Mouse (Mus musculus): ENCODE results near the gene Map3k4. TPM values are rescaled to one million over a fixed set of nuclear protein-coding genes. Genes with fewer than 3 reads are reported as not detected.
"Not testable (repeated sequence)": the region's sequence is repeated elsewhere in the genome, so short reads cannot be mapped to it uniquely, and the experiment has no call there.

Map3k4 gene
- total RNA-seq, 2 experiments from 2014 or later = 15.4 to 22.5 TPM

GRCm38 (mm10) chr17:12309059-12309458 lies 9.5 kb downstream of the Map3k4 start:
- intact Hi-C loops (cut with DNase I; ENCODE audit: low total_unique reads) = no loop called here

GRCm38 (mm10) chr17:12307251-12308135 lies 11.1 kb downstream of the Map3k4 start:
- intact Hi-C loops (cut with DNase I; ENCODE audit: low total_unique reads) = no loop called here
- DNase-seq = no peak

More at GRCm38 (mm10) chr17:12309059-12309458, 9.5 kb downstream of the Map3k4 start:
- no peak for DNase-seq

GRCm38 (mm10) chr17:12304658-12305057 lies 13.9 kb downstream of the Map3k4 start:
- intact Hi-C loops (cut with DNase I; ENCODE audit: low total_unique reads) = no loop called here

GRCm38 (mm10) chr17:12300896-12301706 lies 17.5 kb downstream of the Map3k4 start:
- intact Hi-C loops (cut with DNase I; ENCODE audit: low total_unique reads) = loop anchor here (2.0 kb wide), 1 partner anchor 70 kb away; no protein-coding TSS in a partner anchor
- no peak for DNase-seq

More at GRCm38 (mm10) chr17:12304658-12305057, 13.9 kb downstream of the Map3k4 start:
- no peak for DNase-seq

- no peak for DNase-seq
- intact Hi-C loops (cut with DNase I; ENCODE audit: low total_unique reads) = loop anchor here (2.0 kb wide), 1 partner anchor 71 kb away; no protein-coding TSS in a partner anchor
Observed at GRCm38 (mm10) chr17:12300127-12300675, 18.4 kb downstream of the Map3k4 start.

GRCm38 (mm10) chr17:12299371-12299770 lies 19.2 kb downstream of the Map3k4 start:
- intact Hi-C loops (cut with DNase I; ENCODE audit: low total_unique reads) = no loop called here
- no peak for DNase-seq

- no peak for DNase-seq
- intact Hi-C loops (cut with DNase I; ENCODE audit: low total_unique reads) = no loop called here
Observed at GRCm38 (mm10) chr17:12297978-12298377, 20.6 kb downstream of the Map3k4 start.

- no peak for DNase-seq
- intact Hi-C loops (cut with DNase I; ENCODE audit: low total_unique reads) = no loop called here
Observed at GRCm38 (mm10) chr17:12297292-12297691, 21.3 kb downstream of the Map3k4 start.

- DNase-seq; intact Hi-C loops (cut with DNase I; ENCODE audit: low total_unique reads): not testable (repeated sequence)
Observed at GRCm38 (mm10) chr17:12295926-12296325, 22.7 kb downstream of the Map3k4 start.

- DNase-seq = no peak
Observed at GRCm38 (mm10) chr17:12294424-12294823, 24.2 kb downstream of the Map3k4 start.

GRCm38 (mm10) chr17:12293571-12293970 lies 25.0 kb downstream of the Map3k4 start:
- DNase-seq = no peak
- intact Hi-C loops (cut with DNase I; ENCODE audit: low total_unique reads) = no loop called here

More at GRCm38 (mm10) chr17:12294424-12294823, 24.2 kb downstream of the Map3k4 start:
- intact Hi-C loops (cut with DNase I; ENCODE audit: low total_unique reads) = no loop called here

- intact Hi-C loops (cut with DNase I; ENCODE audit: low total_unique reads) = no loop called here
- peak; percentile 50 for DNase-seq
Observed at GRCm38 (mm10) chr17:12292877-12293276, 25.7 kb downstream of the Map3k4 start.

- intact Hi-C loops (cut with DNase I; ENCODE audit: low total_unique reads) = no loop called here
- no peak for DNase-seq
Observed at GRCm38 (mm10) chr17:12292356-12292755, 26.2 kb downstream of the Map3k4 start.

- no peak for DNase-seq
- intact Hi-C loops (cut with DNase I; ENCODE audit: low total_unique reads) = no loop called here
Observed at GRCm38 (mm10) chr17:12291151-12291550, 27.4 kb downstream of the Map3k4 start.

- peak; percentile 36 for DNase-seq
- intact Hi-C loops (cut with DNase I; ENCODE audit: low total_unique reads) = no loop called here
Observed at GRCm38 (mm10) chr17:12290735-12291134, 27.9 kb downstream of the Map3k4 start.

GRCm38 (mm10) chr17:12289836-12290235 lies 28.8 kb downstream of the Map3k4 start:
- DNase-seq; intact Hi-C loops (cut with DNase I; ENCODE audit: low total_unique reads): not testable (repeated sequence)

- no peak for DNase-seq
- intact Hi-C loops (cut with DNase I; ENCODE audit: low total_unique reads) = no loop called here
Observed at GRCm38 (mm10) chr17:12288871-12289270, 29.7 kb downstream of the Map3k4 start.

- DNase-seq = no peak
Observed at GRCm38 (mm10) chr17:12279810-12280209, 38.8 kb downstream of the Map3k4 start.

GRCm38 (mm10) chr17:12278073-12278472 lies 40.5 kb downstream of the Map3k4 start:
- no peak for DNase-seq
- intact Hi-C loops (cut with DNase I; ENCODE audit: low total_unique reads) = no loop called here

More at GRCm38 (mm10) chr17:12279810-12280209, 38.8 kb downstream of the Map3k4 start:
- intact Hi-C loops (cut with DNase I; ENCODE audit: low total_unique reads) = no loop called here

GRCm38 (mm10) chr17:12277297-12277696 lies 41.3 kb downstream of the Map3k4 start:
- DNase-seq = no peak
- intact Hi-C loops (cut with DNase I; ENCODE audit: low total_unique reads) = no loop called here
